Mouse (Mus musculus): ENCODE measurements around the gene Gsdma.
"Not testable (repeated sequence)": the region's sequence is repeated elsewhere in the genome, so short reads cannot be mapped to it uniquely, and the experiment has no call there.

The Gsdma gene

GRCm38 (mm10) chr11:98680595-98680994 is 16.4 kb downstream of the Gsdma start:
- not testable (repeated sequence) for DNase-seq (ENCODE audit: low read depth, low spot score)

GRCm38 (mm10) chr11:98681186-98681585 is 17.0 kb downstream of the Gsdma start:
- DNase-seq (ENCODE audit: low read depth, low spot score): no peak

- peak; percentile 100 for DNase-seq (ENCODE audit: low read depth, low spot score)
These were observed 17.9 kb downstream of the Gsdma start, which contains the start of gene Psmd3 for GRCm38 (mm10) chr11:98681786-98682745. TSS of gene Psmd3 (plus strand) at chr11:98682554.

- peak; percentile 24 for DNase-seq (ENCODE audit: low read depth, low spot score)
These were observed 18.7 kb downstream of the Gsdma start for GRCm38 (mm10) chr11:98682811-98683210.

GRCm38 (mm10) chr11:98685642-98686041 is 21.5 kb downstream of the Gsdma start:
- no peak for DNase-seq (ENCODE audit: low read depth, low spot score)

GRCm38 (mm10) chr11:98686976-98687375 is 22.8 kb downstream of the Gsdma start:
- no peak for DNase-seq (ENCODE audit: low read depth, low spot score)

- no peak for DNase-seq (ENCODE audit: low read depth, low spot score)
These were observed 23.9 kb downstream of the Gsdma start for GRCm38 (mm10) chr11:98688009-98688408.

GRCm38 (mm10) chr11:98693201-98693600 is 29.1 kb downstream of the Gsdma start:
- no peak for DNase-seq (ENCODE audit: low read depth, low spot score)

GRCm38 (mm10) chr11:98693746-98694145 is 29.6 kb downstream of the Gsdma start:
- no peak for DNase-seq (ENCODE audit: low read depth, low spot score)

GRCm38 (mm10) chr11:98694301-98694700 is 30.1 kb downstream of the Gsdma start:
- no peak for DNase-seq (ENCODE audit: low read depth, low spot score)

GRCm38 (mm10) chr11:98695408-98695807 is 31.3 kb downstream of the Gsdma start:
- DNase-seq (ENCODE audit: low read depth, low spot score): no peak

- no peak for DNase-seq (ENCODE audit: low read depth, low spot score)
These were observed 32.5 kb downstream of the Gsdma start for GRCm38 (mm10) chr11:98696454-98697216.

- no peak for DNase-seq (ENCODE audit: low read depth, low spot score)
These were observed 33.1 kb downstream of the Gsdma start for GRCm38 (mm10) chr11:98697225-98697624.

GRCm38 (mm10) chr11:98698849-98699640 is 34.9 kb downstream of the Gsdma start:
- no peak for DNase-seq (ENCODE audit: low read depth, low spot score)

- peak; percentile 85 for DNase-seq (ENCODE audit: low read depth, low spot score)
These were observed 35.8 kb downstream of the Gsdma start for GRCm38 (mm10) chr11:98699911-98700310.

GRCm38 (mm10) chr11:98701213-98701670 is 37.1 kb downstream of the Gsdma start, which contains the start of gene Csf3:
TSS of gene Csf3 (plus strand) at chr11:98701263.
- DNase-seq (ENCODE audit: low read depth, low spot score): no peak

- DNase-seq (ENCODE audit: low read depth, low spot score): no peak
These were observed 38.2 kb downstream of the Gsdma start for GRCm38 (mm10) chr11:98702323-98702722.

GRCm38 (mm10) chr11:98705021-98705420 is 40.9 kb downstream of the Gsdma start:
- DNase-seq (ENCODE audit: low read depth, low spot score): no peak

- DNase-seq (ENCODE audit: low read depth, low spot score): no peak
These were observed 43.5 kb downstream of the Gsdma start for GRCm38 (mm10) chr11:98707401-98708281.

GRCm38 (mm10) chr11:98708282-98708956 is 44.3 kb downstream of the Gsdma start:
- peak; percentile 49 for DNase-seq (ENCODE audit: low read depth, low spot score)
